Mouse (Mus musculus): Measurements from ENCODE around the gene Copz1. TPM values are rescaled to one million over a fixed set of nuclear protein-coding genes. Genes with fewer than 3 reads are reported as not detected.
A peak's percentile ranks its signal among the peaks of the same experiment; 100 is the strongest.
"Not testable (repeated sequence)": the region's sequence is repeated elsewhere in the genome, so short reads cannot be mapped to it uniquely, and the experiment has no call there.

Copz1 gene
- polyA plus RNA-seq, 1 experiment from 2014 or later: 265 TPM

- ATAC-seq (replicated peaks; ENCODE audit: low FRiP score): peak; percentile 67; the same call in 1 of the 2 replicates
- H3K9me3 ChIP-seq (ENCODE audit: control insufficient read depth, low read length): no peaks in the 10 kb centered on the region
- 0 out of 2 replicates have a peak within 1 kb of the TSS, but pooled peaks have one; percentile 8 for H3K4me2 ChIP-seq (ENCODE audit: low read depth, low read length, severe bottlenecking)
- DNase-seq (ENCODE audit: low spot score): peak; percentile 72
- H3K9ac ChIP-seq (ENCODE audit: low read length): no peak within 1 kb of the TSS
- H3K4me1 ChIP-seq (replicated peaks; ENCODE audit: control insufficient read depth, insufficient read depth, low read length): peaks cover 7% of the 10 kb centered on the region; the same call in 1 of the 2 replicates
- 14% methylated on average over 15 of the region's 15 CpGs for WGBS
- no peak within 1 kb of the TSS for H3K4me3 ChIP-seq (ENCODE audit: low read depth, low read length)
- H3K27me3 ChIP-seq (ENCODE audit: control insufficient read depth, insufficient read depth, low read length): peaks cover 2% of the 10 kb centered on the region; the same call in 1 of the 2 replicates
- H3K36me3 ChIP-seq (ENCODE audit: control insufficient read depth, insufficient read depth, low read length): no peaks in the 10 kb centered on the region
- H3K27ac ChIP-seq (ENCODE audit: low read depth, low read length): no peak within 1 kb of the TSS
Observed at GRCm38 (mm10) chr15:103257790-103258728, 14.5 kb upstream of the Copz1 start, which contains the start of gene Nfe2. Gene Nfe2, minus strand, starts transcription at chr15:103258403.

GRCm38 (mm10) chr15:103259162-103259561, 13.4 kb upstream of the Copz1 start:
- Histone ChIP-seq H3K27me3 (ENCODE audit: control insufficient read depth, insufficient read depth, low read length) (peaks cover 2% of the 10 kb centered on the region; the same call in 1 of the 2 replicates), H3K4me2 (ENCODE audit: low read depth, low read length, severe bottlenecking) (no peak overlapping the region)
- DNase-seq (ENCODE audit: low spot score): no peak

GRCm38 (mm10) chr15:103259989-103260388, 12.5 kb upstream of the Copz1 start:
- Histone ChIP-seq H3K9me3 (ENCODE audit: control insufficient read depth, low read length) (no peaks in the 10 kb centered on the region), H3K4me1 (replicated peaks; ENCODE audit: control insufficient read depth, insufficient read depth, low read length) (peaks cover 5% of the 10 kb centered on the region; the same call in 1 of the 2 replicates), H3K27me3 (ENCODE audit: control insufficient read depth, insufficient read depth, low read length) (peaks cover 2% of the 10 kb centered on the region; the same call in 1 of the 2 replicates), H3K27ac (ENCODE audit: low read depth, low read length) (no peak overlapping the region), H3K36me3 (ENCODE audit: control insufficient read depth, insufficient read depth, low read length) (no peaks in the 10 kb centered on the region), H3K4me2 (ENCODE audit: low read depth, low read length, severe bottlenecking) (no peak overlapping the region), H3K4me3 (ENCODE audit: low read depth, low read length) (no peak overlapping the region), H3K9ac (ENCODE audit: low read length) (no peak overlapping the region)
- DNase-seq (ENCODE audit: low spot score) (no peak), ATAC-seq (replicated peaks; ENCODE audit: low FRiP score) (no peak)
- 81% methylated on average over 1 of the region's 1 CpGs for WGBS

More at GRCm38 (mm10) chr15:103259162-103259561, 13.4 kb upstream of the Copz1 start:
- Histone ChIP-seq H3K9ac (ENCODE audit: low read length) (no peak overlapping the region), H3K27ac (ENCODE audit: low read depth, low read length) (no peak overlapping the region), H3K9me3 (ENCODE audit: control insufficient read depth, low read length) (no peaks in the 10 kb centered on the region), H3K36me3 (ENCODE audit: control insufficient read depth, insufficient read depth, low read length) (no peaks in the 10 kb centered on the region), H3K4me3 (ENCODE audit: low read depth, low read length) (no peak overlapping the region), H3K4me1 (replicated peaks; ENCODE audit: control insufficient read depth, insufficient read depth, low read length) (peaks cover 7% of the 10 kb centered on the region; the same call in 1 of the 2 replicates)
- 88% methylated on average over 5 of the region's 5 CpGs for WGBS
- ATAC-seq (replicated peaks; ENCODE audit: low FRiP score): no peak

- 86% methylated on average over 2 of the region's 2 CpGs for WGBS
- Histone ChIP-seq H3K9me3 (ENCODE audit: control insufficient read depth, low read length) (no peaks in the 10 kb centered on the region), H3K4me2 (ENCODE audit: low read depth, low read length, severe bottlenecking) (no peak overlapping the region), H3K27me3 (ENCODE audit: control insufficient read depth, insufficient read depth, low read length) (no peaks in the 10 kb centered on the region), H3K4me1 (replicated peaks; ENCODE audit: control insufficient read depth, insufficient read depth, low read length) (no peaks in the 10 kb centered on the region), H3K27ac (ENCODE audit: low read depth, low read length) (no peak overlapping the region), H3K36me3 (ENCODE audit: control insufficient read depth, insufficient read depth, low read length) (no peaks in the 10 kb centered on the region), H3K4me3 (ENCODE audit: low read depth, low read length) (no peak overlapping the region), H3K9ac (ENCODE audit: low read length) (no peak overlapping the region)
- no peak for ATAC-seq (replicated peaks; ENCODE audit: low FRiP score)
- DNase-seq (ENCODE audit: low spot score): no peak
Observed at GRCm38 (mm10) chr15:103264794-103265193, 7.7 kb upstream of the Copz1 start.

DNA sequence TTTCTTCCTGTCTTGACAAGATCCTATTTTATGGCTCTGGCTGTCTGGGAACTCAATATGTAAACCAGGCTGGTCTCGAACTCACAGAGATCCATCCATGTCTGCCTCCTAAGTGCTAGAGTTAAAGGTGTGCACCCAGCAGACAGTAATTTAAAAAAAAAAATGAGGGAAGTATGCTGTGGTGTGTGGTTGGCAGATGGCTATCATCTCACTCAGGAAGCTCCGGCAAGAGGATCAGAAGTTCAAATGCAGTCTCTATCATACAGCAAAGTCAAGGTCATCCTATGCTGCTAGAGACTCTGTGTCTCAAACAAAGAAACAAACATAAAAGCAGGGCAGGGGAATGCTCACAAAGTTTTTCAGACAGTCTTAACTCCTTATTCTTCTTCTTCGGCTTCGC, 3.6 kb upstream of the Copz1 start:
- H3K27ac ChIP-seq (ENCODE audit: low read depth, low read length): no peak overlapping the region

GRCm38 (mm10) chr15:103275943-103276342, 3.4 kb downstream of the Copz1 start:
- H3K27me3 ChIP-seq (ENCODE audit: control insufficient read depth, insufficient read depth, low read length); ATAC-seq (replicated peaks; ENCODE audit: low FRiP score); H3K9me3 ChIP-seq (ENCODE audit: control insufficient read depth, low read length); H3K27ac ChIP-seq (ENCODE audit: low read depth, low read length); H3K4me3 ChIP-seq (ENCODE audit: low read depth, low read length); H3K4me1 ChIP-seq (replicated peaks; ENCODE audit: control insufficient read depth, insufficient read depth, low read length); DNase-seq (ENCODE audit: low spot score); H3K36me3 ChIP-seq (ENCODE audit: control insufficient read depth, insufficient read depth, low read length); H3K4me2 ChIP-seq (ENCODE audit: low read depth, low read length, severe bottlenecking); H3K9ac ChIP-seq (ENCODE audit: low read length): not testable (repeated sequence)
- WGBS: 98% methylated on average over 2 of the region's 3 CpGs

More for the DNA sequence above, 3.6 kb upstream of the Copz1 start:
- no peaks in the 10 kb centered on the region for H3K27me3 ChIP-seq (ENCODE audit: control insufficient read depth, insufficient read depth, low read length)
- WGBS: 90% methylated on average over 4 of the region's 4 CpGs
- H3K9ac ChIP-seq (ENCODE audit: low read length): no peak overlapping the region
- no peak overlapping the region for H3K4me2 ChIP-seq (ENCODE audit: low read depth, low read length, severe bottlenecking)
- no peaks in the 10 kb centered on the region for H3K36me3 ChIP-seq (ENCODE audit: control insufficient read depth, insufficient read depth, low read length)
- no peak for ATAC-seq (replicated peaks; ENCODE audit: low FRiP score)
- H3K4me1 ChIP-seq (replicated peaks; ENCODE audit: control insufficient read depth, insufficient read depth, low read length): 0 out of 2 replicates have a peak, but pooled peaks cover 4% of the 10 kb centered on the region
- H3K9me3 ChIP-seq (ENCODE audit: control insufficient read depth, low read length): no peaks in the 10 kb centered on the region
- no peak for DNase-seq (ENCODE audit: low spot score)
- H3K4me3 ChIP-seq (ENCODE audit: low read depth, low read length): no peak overlapping the region

- H3K4me3 ChIP-seq (ENCODE audit: low read depth, low read length): no peak overlapping the region
- DNase-seq (ENCODE audit: low spot score): no peak
- ATAC-seq (replicated peaks; ENCODE audit: low FRiP score): no peak
- H3K27me3 ChIP-seq (ENCODE audit: control insufficient read depth, insufficient read depth, low read length): no peaks in the 10 kb centered on the region
- H3K36me3 ChIP-seq (ENCODE audit: control insufficient read depth, insufficient read depth, low read length): no peaks in the 10 kb centered on the region
- no peaks in the 10 kb centered on the region for H3K9me3 ChIP-seq (ENCODE audit: control insufficient read depth, low read length)
- H3K9ac ChIP-seq (ENCODE audit: low read length): no peak overlapping the region
- H3K27ac ChIP-seq (ENCODE audit: low read depth, low read length): no peak overlapping the region
- 0 out of 2 replicates have a peak, but pooled peaks cover 5% of the 10 kb centered on the region for H3K4me1 ChIP-seq (replicated peaks; ENCODE audit: control insufficient read depth, insufficient read depth, low read length)
- H3K4me2 ChIP-seq (ENCODE audit: low read depth, low read length, severe bottlenecking): no peak overlapping the region
- WGBS: 75% methylated on average over 7 of the region's 7 CpGs
Observed at GRCm38 (mm10) chr15:103277949-103278348, 5.4 kb downstream of the Copz1 start.

- ATAC-seq (replicated peaks; ENCODE audit: low FRiP score): no peak
- Histone ChIP-seq H3K27me3 (ENCODE audit: control insufficient read depth, insufficient read depth, low read length) (no peaks in the 10 kb centered on the region), H3K9me3 (ENCODE audit: control insufficient read depth, low read length) (no peaks in the 10 kb centered on the region), H3K36me3 (ENCODE audit: control insufficient read depth, insufficient read depth, low read length) (no peaks in the 10 kb centered on the region), H3K4me1 (replicated peaks; ENCODE audit: control insufficient read depth, insufficient read depth, low read length) (no peaks in the 10 kb centered on the region), H3K4me2 (ENCODE audit: low read depth, low read length, severe bottlenecking) (no peak overlapping the region), H3K9ac (ENCODE audit: low read length) (no peak overlapping the region), H3K27ac (ENCODE audit: low read depth, low read length) (no peak overlapping the region), H3K4me3 (ENCODE audit: low read depth, low read length) (no peak overlapping the region)
- 65% methylated on average over 3 of the region's 3 CpGs for WGBS
- peak; percentile 72 for DNase-seq (ENCODE audit: low spot score)
Observed at GRCm38 (mm10) chr15:103279750-103280149, 7.2 kb downstream of the Copz1 start.
